In the genomic region with DNA sequence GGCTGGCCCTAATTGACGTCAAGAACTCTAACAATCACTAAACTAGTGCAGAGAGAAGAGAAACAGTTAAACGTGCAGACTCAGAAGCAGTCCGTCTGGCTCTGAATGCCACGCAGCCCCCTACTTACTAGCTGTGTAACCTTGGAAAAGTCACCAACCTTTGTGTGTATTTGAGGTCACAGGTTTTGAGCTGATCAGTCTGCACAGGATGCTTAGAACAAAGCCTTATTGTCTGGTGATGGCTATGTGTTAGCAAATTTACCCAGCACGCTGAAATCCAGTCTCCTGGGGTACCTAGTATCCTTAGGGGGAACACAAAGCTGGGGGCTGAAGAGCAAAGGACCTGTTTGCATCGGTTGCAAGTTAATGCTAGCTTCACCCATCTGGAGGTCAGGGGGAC, we compare ENCODE assay signal across 27 mouse cellular contexts.
A peak's percentile ranks its signal among the peaks of the same experiment; 100 is the strongest.
DNase-seq lines count a peak whose midpoint lies in the region; ATAC-seq lines count a peak whose summit lies in the region.
"Had no signal": no experiment of that assay in that cellular context is flagged by ENCODE, and none has a peak within 500 bp of the region (broad histone marks: within the 10 kb centered on the region; RNA-seq: fewer than 3 reads in every experiment).

No protein-coding gene starts in this region.

- H3K9me3 ChIP-seq in forebrain, embryonic 13.5 days (replicated peaks) = no peaks in the 10 kb centered on the region
- no peaks in the 10 kb centered on the region for H3K9me3 ChIP-seq in forebrain, embryonic 15.5 days
- no peaks in the 10 kb centered on the region for H3K9me3 ChIP-seq in midbrain, embryonic 12.5 days
- no peaks in the 10 kb centered on the region for H3K9me3 ChIP-seq in midbrain, embryonic 11.5 days (ENCODE audit: control insufficient read depth, low read length)
- no peaks in the 10 kb centered on the region for H3K9me3 ChIP-seq in neural tube, embryonic 15.5 days (replicated peaks)
- H3K9me3 ChIP-seq: embryonic facial prominence, embryonic 12.5 days; heart, embryonic 12.5 days; hindbrain, embryonic 12.5 days; lung, embryonic 15.5 days; megakaryocyte, embryonic 14.5 days; stomach, embryonic 15.5 days had no signal

- H3K9ac ChIP-seq in forebrain, embryonic 13.5 days = no peak overlapping the region
- no peak overlapping the region for H3K9ac ChIP-seq in forebrain, embryonic 15.5 days (replicated peaks)
- no peak overlapping the region; the same call in 1 of the 2 replicates for H3K9ac ChIP-seq in midbrain, embryonic 12.5 days (replicated peaks)
- no peak overlapping the region for H3K9ac ChIP-seq in midbrain, embryonic 11.5 days (ENCODE audit: low read length)
- no peak overlapping the region for H3K9ac ChIP-seq in neural tube, embryonic 15.5 days (replicated peaks)
- H3K9ac ChIP-seq: embryonic facial prominence, embryonic 12.5 days; heart, embryonic 12.5 days; hindbrain, embryonic 12.5 days; liver, embryonic 14.5 days; lung, embryonic 15.5 days; stomach, embryonic 15.5 days had no signal

- peak overlapping the region; percentile 57; the same call in 1 of the 2 replicates for H3K27ac ChIP-seq in forebrain, embryonic 13.5 days
- H3K27ac ChIP-seq in forebrain, embryonic 15.5 days (replicated peaks) = no peak overlapping the region
- H3K27ac ChIP-seq in midbrain, embryonic 12.5 days (replicated peaks) = 0 out of 2 replicates have a peak overlapping the region, but pooled peaks have one; percentile 4
- H3K27ac ChIP-seq in midbrain, embryonic 11.5 days (ENCODE audit: low read depth, low read length) = no peak overlapping the region
- 0 out of 2 replicates have a peak overlapping the region, but pooled peaks have one; percentile 11 for H3K27ac ChIP-seq in neural tube, embryonic 15.5 days (replicated peaks)
- H3K27ac ChIP-seq: gastrocnemius, adult 2 months; liver, embryonic 14.5 days; lung, embryonic 15.5 days; stomach, embryonic 15.5 days had no signal

- no peaks in the 10 kb centered on the region for H3K27me3 ChIP-seq in forebrain, embryonic 13.5 days
- no peaks in the 10 kb centered on the region for H3K27me3 ChIP-seq in forebrain, embryonic 15.5 days
- H3K27me3 ChIP-seq in midbrain, embryonic 12.5 days = no peaks in the 10 kb centered on the region
- H3K27me3 ChIP-seq in midbrain, embryonic 11.5 days (ENCODE audit: control insufficient read depth, insufficient read depth, low read length) = no peaks in the 10 kb centered on the region
- H3K27me3 ChIP-seq in neural tube, embryonic 15.5 days (replicated peaks) = no peaks in the 10 kb centered on the region
- H3K27me3 ChIP-seq: embryonic facial prominence, embryonic 12.5 days; heart, embryonic 12.5 days; hindbrain, embryonic 12.5 days; lung, embryonic 15.5 days; megakaryocyte, embryonic 14.5 days; stomach, embryonic 15.5 days had no signal

- DNase-seq in midbrain, embryonic 11.5 days (ENCODE audit: low spot score, missing footprints) = no peak
- peak; percentile 65 for DNase-seq in R1 (ENCODE audit: low read depth, low spot score)
- DNase-seq in ovary, postnatal 10 days (ENCODE audit: low spot score) = no peak
- DNase-seq: adrenal gland, adult 8-10 months; cerebellum, adult 18-20 months; cerebellum, postnatal 14 days; gastrocnemius, adult 2 months; heart, postnatal 10 days; kidney, adult 18-20 months; kidney, postnatal 4 days; layer of hippocampus, adult 9-11 months; lung, postnatal 36 days; thymus, adult 2 months; thymus, postnatal 4 days had no signal

- ATAC-seq in forebrain, embryonic 13.5 days = no peak
- ATAC-seq in forebrain, embryonic 15.5 days (replicated peaks) = no peak
- ATAC-seq in midbrain, embryonic 12.5 days (ENCODE audit: low FRiP score, low read depth) = no peak
- no peak for ATAC-seq in midbrain, embryonic 11.5 days (ENCODE audit: low FRiP score)
- no peak for ATAC-seq in neural tube, embryonic 15.5 days (ENCODE audit: low FRiP score)
- ATAC-seq: activated CD4-positive, CD25-positive, alpha-beta regulatory T cell, adult 4 months; inflammation-experienced regulatory T-cells, adult 6 months had no signal

- H3K4me2 ChIP-seq in forebrain, embryonic 13.5 days = no peak overlapping the region
- H3K4me2 ChIP-seq in forebrain, embryonic 15.5 days (replicated peaks) = no peak overlapping the region
- no peak overlapping the region for H3K4me2 ChIP-seq in midbrain, embryonic 12.5 days (replicated peaks)
- no peak overlapping the region for H3K4me2 ChIP-seq in midbrain, embryonic 11.5 days
- no peak overlapping the region for H3K4me2 ChIP-seq in neural tube, embryonic 15.5 days
- H3K4me2 ChIP-seq: embryonic facial prominence, embryonic 12.5 days; heart, embryonic 12.5 days; hindbrain, embryonic 12.5 days; lung, embryonic 15.5 days; stomach, embryonic 15.5 days had no signal

- H3K4me3 ChIP-seq in forebrain, embryonic 13.5 days = no peak overlapping the region
- H3K4me3 ChIP-seq in forebrain, embryonic 15.5 days = no peak overlapping the region
- no peak overlapping the region for H3K4me3 ChIP-seq in midbrain, embryonic 12.5 days
- H3K4me3 ChIP-seq in midbrain, embryonic 11.5 days (ENCODE audit: low read depth, low read length) = no peak overlapping the region
- H3K4me3 ChIP-seq in neural tube, embryonic 15.5 days (replicated peaks) = no peak overlapping the region
- H3K4me3 ChIP-seq: embryonic facial prominence, embryonic 12.5 days; gastrocnemius, adult 2 months; heart, embryonic 12.5 days; hindbrain, embryonic 12.5 days; lung, embryonic 15.5 days; megakaryocyte, embryonic 14.5 days; stomach, embryonic 15.5 days had no signal

- H3K4me1 ChIP-seq in forebrain, embryonic 13.5 days = peaks cover 66% of the 10 kb centered on the region
- H3K4me1 ChIP-seq in forebrain, embryonic 15.5 days = peaks cover 47% of the 10 kb centered on the region
- peaks cover 64% of the 10 kb centered on the region for H3K4me1 ChIP-seq in midbrain, embryonic 12.5 days
- peaks cover 39% of the 10 kb centered on the region for H3K4me1 ChIP-seq in midbrain, embryonic 11.5 days (ENCODE audit: control insufficient read depth, insufficient read depth, low read length)
- peaks cover 55% of the 10 kb centered on the region for H3K4me1 ChIP-seq in neural tube, embryonic 15.5 days

- WGBS in forebrain, embryonic 13.5 days = 51% methylated on average over 6 of the region's 6 CpGs
- WGBS in forebrain, embryonic 15.5 days = 45% methylated on average over 6 of the region's 6 CpGs
- 61% methylated on average over 6 of the region's 6 CpGs for WGBS in midbrain, embryonic 12.5 days
- WGBS in midbrain, embryonic 11.5 days = 62% methylated on average over 6 of the region's 6 CpGs
- 51% methylated on average over 6 of the region's 6 CpGs for WGBS in neural tube, embryonic 15.5 days

- H3K36me3 ChIP-seq in forebrain, embryonic 13.5 days (ENCODE audit: poor library complexity, severe bottlenecking) = peaks cover 45% of the 10 kb centered on the region
- H3K36me3 ChIP-seq in forebrain, embryonic 15.5 days = no peaks in the 10 kb centered on the region
- H3K36me3 ChIP-seq in midbrain, embryonic 12.5 days = peaks cover 42% of the 10 kb centered on the region
- 0 out of 2 replicates have a peak, but pooled peaks cover 4% of the 10 kb centered on the region for H3K36me3 ChIP-seq in midbrain, embryonic 11.5 days (ENCODE audit: control insufficient read depth, insufficient read depth, low read length)
- H3K36me3 ChIP-seq in neural tube, embryonic 15.5 days = no peaks in the 10 kb centered on the region
- H3K36me3 ChIP-seq: stomach, embryonic 15.5 days had no signal

Comparison
In these comparisons a context has a peak if more than half of its experiments do, and no peak if none do; other contexts are left out.
1. H3K27ac ChIP-seq: peak in forebrain, embryonic 13.5 days (single experiment), midbrain, embryonic 12.5 days (single experiment) and neural tube, embryonic 15.5 days (single experiment); none in forebrain, embryonic 15.5 days (single experiment) and midbrain, embryonic 11.5 days (single experiment).